Mouse (Mus musculus) midbrain, embryonic 16.5 days (tissue): ENCODE results near the gene Ndufs8. TPM values are rescaled to one million over a fixed set of nuclear protein-coding genes. Genes with fewer than 3 reads are reported as not detected.

Experiments used
- ATAC-seq: fragments of 200-750 bp; cut with Nextera tagmentation; 2 replicates; pipeline ENCODE4 v1.8.0; 2017; ENCODE audit warnings: moderate TSS enrichment
- H3K27ac ChIP-seq: fragments of 300-500 bp; sonication (generic); 2 replicates; pipeline ENCODE4 v1.5.1; 2014; ENCODE audit warnings: mild to moderate bottlenecking, low read length, mixed read lengths
- H3K27me3 ChIP-seq: fragments of 300-500 bp; sonication (generic); 2 replicates; pipeline ENCODE4 v1.6.1; 2014; ENCODE audit warnings: low read depth, low read length, mixed read lengths; ENCODE audit not compliant: control insufficient read depth, insufficient read depth
- H3K36me3 ChIP-seq: fragments of 300-500 bp; sonication (generic); 2 replicates; pipeline ENCODE4 v1.6.1; 2014; ENCODE audit warnings: mild to moderate bottlenecking, low read length, moderate library complexity, mixed read lengths; ENCODE audit not compliant: control insufficient read depth, insufficient read depth
- H3K4me1 ChIP-seq: fragments of 300-500 bp; sonication (generic); 2 replicates; pipeline ENCODE4 v1.6.1; 2014; ENCODE audit warnings: mild to moderate bottlenecking, low read length, mixed read lengths; ENCODE audit not compliant: control insufficient read depth, insufficient read depth
- H3K4me2 ChIP-seq: fragments of 300-500 bp; sonication (generic); 2 replicates; pipeline ENCODE4 v1.6.1; 2014; ENCODE audit warnings: mild to moderate bottlenecking, low read length, mixed read lengths
- H3K4me3 ChIP-seq: fragments of 300-500 bp; sonication (generic); 2 replicates; pipeline ENCODE4 v1.5.1; 2014; ENCODE audit warnings: low read depth, mild to moderate bottlenecking, low read length, moderate library complexity, mixed read lengths
- H3K9ac ChIP-seq: fragments of 300-500 bp; sonication (generic); 2 replicates; pipeline ENCODE4 v1.6.1; 2014; ENCODE audit warnings: low read depth, low read length, mixed read lengths
- H3K9me3 ChIP-seq: fragments of 300-500 bp; sonication (generic); replicated peaks from 2 replicates; pipeline ENCODE4 v1.6.1; 2014; ENCODE audit warnings: mild to moderate bottlenecking, low read length, mixed read lengths; ENCODE audit not compliant: control insufficient read depth, poor library complexity, severe bottlenecking
- WGBS: fragments of 180-500 bp; shearing (Covaris S2); extraction: QIAGEN DNeasy Blood & Tissue Kit; methylation state at CpG from one replicate; pipeline ENCODE4 v1.1.7; 2014; 5-methylcytosine and 5-hydroxymethylcytosine counted together
- polyA plus RNA-seq: library from polyadenylated mRNA; unstranded; fragments of >200 nt; fragmentation: Nextera tagmentation; extraction: Ambion mirVana; gene quantifications from 2 replicates; pipeline ENCODE4 v1.2.1, GENCODE M21; 2015

Ndufs8 gene
- polyA plus RNA-seq, 1 experiment from 2014 or later, result 245 TPM

DNA sequence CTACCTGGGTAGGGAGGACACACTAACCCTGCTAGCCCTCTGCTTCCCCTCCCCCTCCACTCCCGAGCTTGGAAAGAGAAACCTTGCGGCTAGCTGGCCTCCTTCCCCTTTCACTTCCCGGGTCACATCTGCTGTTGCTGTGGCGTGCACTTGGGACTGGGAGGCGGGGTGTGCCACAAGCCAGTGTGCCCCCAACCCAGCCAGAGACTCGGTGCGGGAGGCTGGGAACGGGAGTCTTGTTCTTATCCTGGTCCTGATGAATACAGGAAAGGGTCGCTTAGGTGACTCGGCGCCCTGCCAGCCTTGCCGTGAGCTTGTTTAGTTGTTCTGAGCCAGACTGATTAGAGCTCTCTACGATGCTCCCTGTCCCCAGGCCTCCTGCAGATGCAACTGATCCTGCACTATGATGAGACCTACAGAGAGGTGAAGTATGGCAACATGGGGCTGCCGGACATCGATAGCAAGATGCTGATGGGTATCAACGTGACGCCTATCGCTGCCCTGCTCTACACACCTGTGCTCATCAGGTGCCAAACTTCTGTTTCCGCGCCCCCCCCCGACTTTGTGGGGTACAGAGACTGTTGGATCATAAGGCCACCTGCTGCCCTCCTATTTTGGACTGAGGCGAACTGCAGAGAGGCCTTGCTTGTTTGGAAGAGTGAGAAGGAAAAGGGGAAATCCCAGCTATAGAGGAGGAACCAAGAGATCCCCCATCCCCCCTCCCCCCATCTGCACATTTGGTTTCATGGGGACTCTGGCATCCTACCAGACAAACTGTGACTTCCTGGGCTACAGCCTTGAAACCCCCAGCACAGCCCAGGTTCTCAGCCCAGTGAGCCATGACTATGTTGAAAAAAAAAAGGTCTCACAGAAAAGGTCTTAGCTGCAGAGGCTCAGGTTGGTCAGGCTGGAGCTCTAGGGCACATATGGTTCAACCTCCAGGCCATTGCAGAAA is 23.6 kb upstream of the Ndufs8 start:
- ATAC-seq, result no peak
- H3K27ac ChIP-seq, result no peak overlapping the region
- H3K36me3 ChIP-seq, result no peaks in the 10 kb centered on the region
- H3K4me1 ChIP-seq, result peaks cover 11% of the 10 kb centered on the region
- WGBS, result 6% methylated on average over 22 of the region's 22 CpGs
- H3K9me3 ChIP-seq, result no peaks in the 10 kb centered on the region
- H3K27me3 ChIP-seq, result peaks cover 8% of the 10 kb centered on the region
- peak overlapping the region; percentile 51 for H3K9ac ChIP-seq
- H3K4me3 ChIP-seq, result peak overlapping the region; percentile 40
- H3K4me2 ChIP-seq, result peak overlapping the region; percentile 65

GRCm38 (mm10) chr19:3935032-3935895 is 22.7 kb upstream of the Ndufs8 start, which contains the start of gene Unc93b1:
TSS of gene Unc93b1 (plus strand) at chr19:3935186.
- Histone ChIP-seq H3K36me3 (no peaks in the 10 kb centered on the region), H3K4me1 (peaks cover 11% of the 10 kb centered on the region), H3K27ac (no peak within 1 kb of the TSS), H3K9ac (peak within 1 kb of the TSS; percentile 51), H3K4me2 (peak within 1 kb of the TSS; percentile 65), H3K27me3 (peaks cover 8% of the 10 kb centered on the region), H3K9me3 (no peaks in the 10 kb centered on the region), H3K4me3 (peak within 1 kb of the TSS; percentile 40)
- peak; percentile 51; the same call in 1 of the 2 replicates for ATAC-seq
- WGBS, result 8% methylated on average over 38 of the region's 42 CpGs

- H3K4me2 ChIP-seq, result no peak overlapping the region
- WGBS, result 91% methylated on average over 9 of the region's 9 CpGs
- ATAC-seq, result no peak
Measured at GRCm38 (mm10) chr19:3931716-3932115, 19.1 kb upstream of the Ndufs8 start.

GRCm38 (mm10) chr19:3930262-3931057 is 17.9 kb upstream of the Ndufs8 start:
- no peak overlapping the region for H3K9ac ChIP-seq
- ATAC-seq, result no peak
- WGBS, result 73% methylated on average over 21 of the region's 21 CpGs

More at GRCm38 (mm10) chr19:3931716-3932115, 19.1 kb upstream of the Ndufs8 start:
- H3K4me3 ChIP-seq, result no peak overlapping the region
- H3K9ac ChIP-seq, result no peak overlapping the region
- no peak overlapping the region for H3K27ac ChIP-seq
- H3K27me3 ChIP-seq, result peaks cover 8% of the 10 kb centered on the region
- peaks cover 13% of the 10 kb centered on the region for H3K4me1 ChIP-seq
- no peaks in the 10 kb centered on the region for H3K36me3 ChIP-seq
- no peaks in the 10 kb centered on the region for H3K9me3 ChIP-seq

DNA sequence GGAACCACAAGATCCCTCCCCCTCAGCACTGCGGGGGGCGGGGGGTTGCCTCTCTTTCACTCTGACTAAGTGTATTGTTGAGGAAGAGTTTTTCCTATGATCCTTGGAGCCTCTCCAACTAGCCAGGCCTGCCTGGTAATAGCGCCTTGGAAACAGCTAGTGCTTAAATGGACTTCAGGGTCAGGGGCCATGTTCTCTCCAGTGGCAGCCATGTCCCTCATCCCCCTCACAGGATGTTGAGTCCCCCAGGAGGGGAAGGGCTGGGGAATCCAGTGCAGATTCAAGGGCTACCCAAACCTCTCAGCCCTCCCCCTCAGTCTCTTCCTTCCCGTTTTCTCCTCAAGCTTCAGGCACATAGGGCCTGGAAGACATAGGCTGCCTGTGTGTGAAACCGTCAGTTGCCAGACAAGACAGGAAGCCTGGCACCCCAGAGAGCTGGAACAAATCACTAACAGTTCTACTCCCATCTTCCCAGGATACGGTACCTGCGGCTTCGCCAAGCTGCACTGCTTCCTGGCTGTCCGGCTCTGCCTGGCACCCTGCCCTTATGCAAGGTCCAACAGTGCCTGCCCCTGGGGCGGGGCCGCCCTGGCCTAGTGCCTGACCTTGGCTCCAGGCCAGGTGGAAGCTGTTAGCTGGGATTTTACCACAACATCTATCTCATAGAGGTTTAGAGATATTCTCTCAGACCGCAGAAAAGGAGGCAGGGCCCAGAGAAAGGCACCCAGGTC is 16.8 kb upstream of the Ndufs8 start, which contains the start of gene Aldh3b1:
Gene Aldh3b1, minus strand, starts transcription at position 598 of the 731 bp plus-strand sequence.
- Histone ChIP-seq H3K9ac (no peak within 1 kb of the TSS), H3K4me3 (no peak within 1 kb of the TSS), H3K4me1 (peaks cover 2% of the 10 kb centered on the region; the same call in 1 of the 2 replicates), H3K27ac (peak within 1 kb of the TSS; percentile 55), H3K9me3 (no peaks in the 10 kb centered on the region), H3K36me3 (no peaks in the 10 kb centered on the region), H3K27me3 (no peaks in the 10 kb centered on the region), H3K4me2 (no peak within 1 kb of the TSS)
- peak; percentile 66 for ATAC-seq
- WGBS, result 54% methylated on average over 12 of the region's 12 CpGs

More at GRCm38 (mm10) chr19:3930262-3931057, 17.9 kb upstream of the Ndufs8 start:
- no peak overlapping the region for H3K4me2 ChIP-seq
- peak overlapping the region; percentile 55; the same call in 1 of the 2 replicates for H3K27ac ChIP-seq
- H3K27me3 ChIP-seq, result peaks cover 3% of the 10 kb centered on the region
- H3K36me3 ChIP-seq, result no peaks in the 10 kb centered on the region
- no peak overlapping the region for H3K4me3 ChIP-seq
- no peaks in the 10 kb centered on the region for H3K9me3 ChIP-seq
- peaks cover 6% of the 10 kb centered on the region for H3K4me1 ChIP-seq

DNA sequence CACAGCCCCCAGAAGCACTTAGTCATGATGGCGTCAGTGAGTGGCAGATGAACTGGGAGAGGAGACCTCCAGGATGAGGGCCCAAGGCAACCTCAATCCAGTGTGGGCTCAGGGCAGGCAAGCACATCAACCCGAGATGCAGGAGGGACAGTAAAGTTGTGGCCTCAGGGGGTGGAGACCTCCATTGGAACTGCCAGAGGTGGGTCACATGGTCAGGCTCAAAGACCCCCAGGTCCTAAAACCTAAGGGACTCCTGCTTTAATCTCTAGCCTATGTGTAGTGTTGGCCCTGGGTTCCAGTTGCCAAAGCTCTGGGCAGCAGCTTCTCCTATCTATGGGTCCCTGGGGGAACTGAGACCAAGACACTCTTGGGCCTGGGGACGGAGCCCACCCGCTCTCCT is 16.2 kb upstream of the Ndufs8 start:
- 79% methylated on average over 4 of the region's 4 CpGs for WGBS
- H3K9me3 ChIP-seq, result no peaks in the 10 kb centered on the region
- peaks cover 2% of the 10 kb centered on the region; the same call in 1 of the 2 replicates for H3K4me1 ChIP-seq
- H3K36me3 ChIP-seq, result no peaks in the 10 kb centered on the region
- no peak overlapping the region for H3K4me2 ChIP-seq
- ATAC-seq, result no peak
- no peaks in the 10 kb centered on the region for H3K27me3 ChIP-seq
- no peak overlapping the region for H3K4me3 ChIP-seq
- no peak overlapping the region for H3K9ac ChIP-seq
- no peak overlapping the region for H3K27ac ChIP-seq

- no peaks in the 10 kb centered on the region for H3K36me3 ChIP-seq
- no peak for ATAC-seq
- H3K4me3 ChIP-seq, result no peak overlapping the region
- no peaks in the 10 kb centered on the region for H3K27me3 ChIP-seq
- no peaks in the 10 kb centered on the region for H3K9me3 ChIP-seq
- H3K4me1 ChIP-seq, result peaks cover 2% of the 10 kb centered on the region; the same call in 1 of the 2 replicates
- 86% methylated on average over 4 of the region's 4 CpGs for WGBS
- H3K27ac ChIP-seq, result no peak overlapping the region
- H3K4me2 ChIP-seq, result no peak overlapping the region
- H3K9ac ChIP-seq, result no peak overlapping the region
Measured at GRCm38 (mm10) chr19:3927989-3928388, 15.4 kb upstream of the Ndufs8 start.

DNA sequence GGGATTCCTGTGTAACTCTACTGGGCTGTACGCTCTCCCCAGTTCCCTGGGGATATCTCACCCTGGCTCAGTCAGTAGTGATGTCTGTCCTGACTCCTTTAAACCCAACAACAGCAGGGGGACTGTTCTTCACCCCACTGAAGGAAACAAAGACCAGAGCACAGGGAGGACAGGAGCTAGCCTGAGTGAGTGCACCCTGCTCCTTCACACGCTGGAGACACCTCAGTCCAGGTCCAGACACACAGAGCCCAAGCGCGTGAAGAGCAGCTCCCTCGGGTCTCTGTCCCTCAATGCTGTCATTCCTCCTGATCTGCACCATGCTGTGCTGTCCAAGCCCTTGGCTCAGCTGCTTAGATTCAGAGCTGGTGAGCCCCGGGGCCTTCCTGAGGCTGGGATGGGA is 14.1 kb upstream of the Ndufs8 start:
- no peak for ATAC-seq
- H3K9me3 ChIP-seq, result no peaks in the 10 kb centered on the region
- 58% methylated on average over 6 of the region's 6 CpGs for WGBS

More for the DNA sequence above, 14.1 kb upstream of the Ndufs8 start:
- Histone ChIP-seq H3K27ac (no peak overlapping the region), H3K27me3 (no peaks in the 10 kb centered on the region), H3K36me3 (no peaks in the 10 kb centered on the region), H3K4me2 (no peak overlapping the region), H3K4me1 (peaks cover 2% of the 10 kb centered on the region; the same call in 1 of the 2 replicates), H3K9ac (no peak overlapping the region), H3K4me3 (no peak overlapping the region)
